ENCODE assay signal across 22 mouse cellular contexts in genomic region chr6:114336944-114337215, GRCm38 (mm10). TPM values are rescaled to one million over a fixed set of nuclear protein-coding genes. Genes with fewer than 3 reads are reported as not detected.
DNase-seq lines count a peak whose midpoint lies in the region; ATAC-seq lines count a peak whose summit lies in the region.
"Had no signal": no experiment of that assay in that cellular context is flagged by ENCODE, and none has a peak within 500 bp of the region (broad histone marks: within the 10 kb centered on the region; RNA-seq: fewer than 3 reads in every experiment).

No protein-coding gene starts in this region.

- intact Hi-C loops in heart, postnatal 10 days (cut with DNase I): no loop called here
- intact Hi-C loops in left cerebral cortex, postnatal 4 days (cut with DNase I): no loop called here
- intact Hi-C loops in left cerebral cortex, postnatal 25 days (cut with DNase I): no loop called here

- H3K36me3 ChIP-seq in heart, embryonic 10.5 days: no peaks in the 10 kb centered on the region
- H3K36me3 ChIP-seq in embryonic facial prominence, embryonic 10.5 days (replicated peaks): no peaks in the 10 kb centered on the region
- H3K36me3 ChIP-seq in neural tube, embryonic 13.5 days: no peaks in the 10 kb centered on the region
- H3K36me3 ChIP-seq: embryonic facial prominence, embryonic 15.5 days; heart, embryonic 12.5 days had no signal

- H3K27me3 ChIP-seq in heart, embryonic 10.5 days (ENCODE audit: insufficient read depth, poor library complexity, severe bottlenecking): peaks cover 23% of the 10 kb centered on the region
- H3K27me3 ChIP-seq in embryonic facial prominence, embryonic 10.5 days (replicated peaks; ENCODE audit: low read depth, poor library complexity, severe bottlenecking): peaks cover 3% of the 10 kb centered on the region; the same call in 1 of the 2 replicates
- H3K27me3 ChIP-seq in neural tube, embryonic 13.5 days: no peaks in the 10 kb centered on the region; the same call in 1 of the 2 replicates
- H3K27me3 ChIP-seq: embryonic facial prominence, embryonic 15.5 days had no signal

- ATAC-seq in neural tube, embryonic 13.5 days (ENCODE audit: low read depth): peak; percentile 45
- ATAC-seq: lung, postnatal 0 days had no signal

- no peak overlapping the region for H3K4me2 ChIP-seq in neural tube, embryonic 13.5 days
- H3K4me2 ChIP-seq: embryonic facial prominence, embryonic 15.5 days; heart, embryonic 12.5 days had no signal

- peak overlapping the region; percentile 44; the same call in 1 of the 2 replicates for H3K27ac ChIP-seq in heart, embryonic 10.5 days
- H3K27ac ChIP-seq in embryonic facial prominence, embryonic 10.5 days (replicated peaks): 0 out of 2 replicates have a peak overlapping the region, but pooled peaks have one; percentile 24
- peak overlapping the region; percentile 67 for H3K27ac ChIP-seq in neural tube, embryonic 13.5 days (replicated peaks)
- H3K27ac ChIP-seq: embryonic facial prominence, embryonic 15.5 days had no signal

- H3K9me3 ChIP-seq in heart, embryonic 10.5 days: no peaks in the 10 kb centered on the region
- no peaks in the 10 kb centered on the region for H3K9me3 ChIP-seq in embryonic facial prominence, embryonic 10.5 days
- H3K9me3 ChIP-seq in neural tube, embryonic 13.5 days: no peaks in the 10 kb centered on the region
- H3K9me3 ChIP-seq: embryonic facial prominence, embryonic 15.5 days had no signal

- 62% methylated on average over 1 of the region's 1 CpGs for WGBS in heart, embryonic 10.5 days
- 45% methylated on average over 1 of the region's 1 CpGs for WGBS in embryonic facial prominence, embryonic 10.5 days
- WGBS in neural tube, embryonic 13.5 days: 20% methylated on average over 1 of the region's 1 CpGs

- H3K9ac ChIP-seq in neural tube, embryonic 13.5 days: no peak overlapping the region
- H3K9ac ChIP-seq: embryonic facial prominence, embryonic 15.5 days; heart, embryonic 12.5 days had no signal

- no peak for DNase-seq in heart, embryonic 10.5 days (ENCODE audit: low spot score)
- no peak for DNase-seq in heart, postnatal 10 days
- DNase-seq in left cerebral cortex, postnatal 4 days: peak; percentile 45
- DNase-seq in left cerebral cortex, postnatal 25 days (ENCODE audit: low spot score in 2 of 2): no peak
- no peak for DNase-seq in embryonic facial prominence, embryonic 10.5 days (ENCODE audit: low spot score)
- no peak for DNase-seq in right cerebral cortex, postnatal 25 days
- DNase-seq: adrenal gland, postnatal 36 days; B cell, adult 2 months; cerebellum, adult 18-20 months; cerebellum, postnatal 25 days; embryo, embryonic 11 days; kidney, adult 9 months; liver; retina, postnatal 1 day; right cerebral cortex, postnatal 4 days had no signal

- peaks cover 44% of the 10 kb centered on the region for H3K4me1 ChIP-seq in heart, embryonic 10.5 days
- peaks cover 18% of the 10 kb centered on the region for H3K4me1 ChIP-seq in embryonic facial prominence, embryonic 10.5 days
- peaks cover 21% of the 10 kb centered on the region for H3K4me1 ChIP-seq in neural tube, embryonic 13.5 days (replicated peaks)
- H3K4me1 ChIP-seq: megakaryocyte, embryonic 14.5 days had no signal

- no peak overlapping the region for H3K4me3 ChIP-seq in heart, embryonic 10.5 days
- no peak overlapping the region for H3K4me3 ChIP-seq in embryonic facial prominence, embryonic 10.5 days
- no peak overlapping the region for H3K4me3 ChIP-seq in neural tube, embryonic 13.5 days
- H3K4me3 ChIP-seq: embryonic facial prominence, embryonic 15.5 days; heart, embryonic 12.5 days; megakaryocyte, embryonic 14.5 days had no signal

RNA-seq across cellular contexts. Expression of gene Slc6a1, which starts 54.4 kb away (rescaled TPM):
- 0.48 and 0.54 TPM in 2 replicates for polyA plus RNA-seq in heart, embryonic 10.5 days (2016; fragmentation: Nextera tagmentation; extraction: Ambion mirVana)
- total RNA-seq in heart, postnatal 10 days (2021): under 1 TPM; 0.10 to 0.20 TPM
- total RNA-seq in left cerebral cortex, postnatal 4 days (2021): 100 to 1,000 TPM; 190 to 242 TPM
- total RNA-seq in left cerebral cortex, postnatal 25 days (2021): 100 to 1,000 TPM; 303 to 326 TPM
- 1.4 and 2.4 TPM in 2 replicates for polyA plus RNA-seq in embryonic facial prominence, embryonic 10.5 days (2016; fragmentation: Nextera tagmentation; extraction: Ambion mirVana)
- polyA plus RNA-seq in neural tube, embryonic 13.5 days (2015; fragmentation: Nextera tagmentation; extraction: Ambion mirVana): 66.6 and 67.8 TPM in 2 replicates
- total RNA-seq: adrenal gland, postnatal 36 days had no signal
- polyA plus RNA-seq: intestine, embryonic 14.5 days; lung, postnatal 0 days; stomach, embryonic 16.5 days had no signal

Comparison
In these comparisons a context has a peak if more than half of its experiments do, and no peak if none do; other contexts are left out.
1. RNA of gene Slc6a1, which starts 54.4 kb away (total RNA-seq): 303 to 326 TPM in left cerebral cortex, postnatal 25 days and 190 to 242 TPM in left cerebral cortex, postnatal 4 days; 0.10 to 0.20 TPM in heart, postnatal 10 days; every median in the first group is over 100 times any median in the second.
2. Peak in every context shown above with its lines, with median percentiles within 50 percentile points of each other: H3K27ac ChIP-seq.